Mouse (Mus musculus): ENCODE measurements around the gene Krt13.

Gene Krt13

GRCm38 (mm10) chr11:100112935-100113741, 8.2 kb downstream of the Krt13 start:
- no peak for DNase-seq (ENCODE audit: low spot score)

- DNase-seq (ENCODE audit: low spot score): no peak
Observed at GRCm38 (mm10) chr11:100105576-100106122, 15.7 kb downstream of the Krt13 start, which contains the start of gene Krt36. TSS of gene Krt36 (minus strand) at chr11:100105626.

GRCm38 (mm10) chr11:100102693-100103429, 18.5 kb downstream of the Krt13 start:
- DNase-seq (ENCODE audit: low spot score): no peak

- no peak for DNase-seq (ENCODE audit: low spot score)
Observed at GRCm38 (mm10) chr11:100100391-100100790, 21.0 kb downstream of the Krt13 start.

- no peak for DNase-seq (ENCODE audit: low spot score)
Observed at GRCm38 (mm10) chr11:100097819-100098218, 23.5 kb downstream of the Krt13 start.

- no peak for DNase-seq (ENCODE audit: low spot score)
Observed at GRCm38 (mm10) chr11:100096141-100096540, 25.2 kb downstream of the Krt13 start, which contains the start of gene Krt35. TSS of gene Krt35 (minus strand) at chr11:100096241.

- DNase-seq (ENCODE audit: low spot score): no peak
Observed at GRCm38 (mm10) chr11:100088378-100089025, 32.9 kb downstream of the Krt13 start.

GRCm38 (mm10) chr11:100087861-100088260, 33.5 kb downstream of the Krt13 start, which contains the start of gene Krt32:
TSS of gene Krt32 (minus strand) at chr11:100088226.
- no peak for DNase-seq (ENCODE audit: low spot score)

GRCm38 (mm10) chr11:100073873-100074272, 47.5 kb downstream of the Krt13 start:
- DNase-seq (ENCODE audit: low spot score): no peak

Measured in left cerebral cortex, adult 11 months (tissue).